Mouse (Mus musculus): ENCODE results near the gene Apoo.
"Not testable (repeated sequence)": the region's sequence is repeated elsewhere in the genome, so short reads cannot be mapped to it uniquely, and the experiment has no call there.

The Apoo gene

GRCm38 (mm10) chrX:94366670-94367241 lies at the start of gene Apoo, which contains the start of gene Fam90a1b:
Gene Apoo (plus strand): TSS chrX:94367117.
Gene Fam90a1b (minus strand): TSS chrX:94366777.
- H3K4me3 ChIP-seq (replicated peaks; ENCODE audit: low read length): peak within 1 kb of the TSS; percentile 92
- H3K4me1 ChIP-seq (replicated peaks; ENCODE audit: low read depth, low read length): 0 out of 2 replicates have a peak, but pooled peaks cover 7% of the 10 kb centered on the region
- no peaks in the 10 kb centered on the region for H3K36me3 ChIP-seq (ENCODE audit: insufficient read depth, low read length)
- TF ChIP-seq CTCF (conservative IDR thresholded peaks at IDR 0.05; ENCODE audit: low read length) (peak; percentile 25), NANOG (IDR thresholded peaks at IDR 0.05; ENCODE audit: borderline replicate concordance, low read length) (no peak)
- no peaks in the 10 kb centered on the region for H3K9me3 ChIP-seq (ENCODE audit: low read length)
- H3K27me3 ChIP-seq (ENCODE audit: insufficient read depth, low read length): peaks cover 21% of the 10 kb centered on the region

GRCm38 (mm10) chrX:94321036-94321902 lies 45.6 kb upstream of the Apoo start:
- Histone ChIP-seq H3K27me3 (ENCODE audit: insufficient read depth, low read length) (no peaks in the 10 kb centered on the region), H3K9me3 (ENCODE audit: low read length) (no peaks in the 10 kb centered on the region), H3K4me3 (replicated peaks; ENCODE audit: low read length) (no peak overlapping the region), H3K4me1 (replicated peaks; ENCODE audit: low read depth, low read length) (no peaks in the 10 kb centered on the region), H3K36me3 (ENCODE audit: insufficient read depth, low read length) (no peaks in the 10 kb centered on the region)
- no peak for TF ChIP-seq CTCF (conservative IDR thresholded peaks at IDR 0.05; ENCODE audit: low read length)
- TF ChIP-seq POU5F1 (IDR thresholded peaks at IDR 0.05; ENCODE audit: borderline replicate concordance, low read length): no peak
- TF ChIP-seq NANOG (IDR thresholded peaks at IDR 0.05; ENCODE audit: borderline replicate concordance, low read length): no peak

GRCm38 (mm10) chrX:94343638-94344037 lies 23.3 kb upstream of the Apoo start:
- not testable (repeated sequence) for H3K4me1 ChIP-seq (replicated peaks; ENCODE audit: low read depth, low read length); H3K4me3 ChIP-seq (replicated peaks; ENCODE audit: low read length); H3K27me3 ChIP-seq (ENCODE audit: insufficient read depth, low read length); H3K36me3 ChIP-seq (ENCODE audit: insufficient read depth, low read length); H3K9me3 ChIP-seq (ENCODE audit: low read length)

GRCm38 (mm10) chrX:94365381-94365925 lies 1.5 kb upstream of the Apoo start:
- TF ChIP-seq CTCF (conservative IDR thresholded peaks at IDR 0.05; ENCODE audit: low read length) (no peak), NANOG (IDR thresholded peaks at IDR 0.05; ENCODE audit: borderline replicate concordance, low read length) (no peak), POU5F1 (IDR thresholded peaks at IDR 0.05; ENCODE audit: borderline replicate concordance, low read length) (no peak)
- Histone ChIP-seq H3K4me3 (replicated peaks; ENCODE audit: low read length) (no peak overlapping the region), H3K36me3 (ENCODE audit: insufficient read depth, low read length) (no peaks in the 10 kb centered on the region), H3K27me3 (ENCODE audit: insufficient read depth, low read length) (peaks cover 21% of the 10 kb centered on the region), H3K4me1 (replicated peaks; ENCODE audit: low read depth, low read length) (0 out of 2 replicates have a peak, but pooled peaks cover 7% of the 10 kb centered on the region), H3K9me3 (ENCODE audit: low read length) (no peaks in the 10 kb centered on the region)

GRCm38 (mm10) chrX:94366029-94366428 lies 888 bp upstream of the Apoo start:
- Histone ChIP-seq H3K36me3 (ENCODE audit: insufficient read depth, low read length) (no peaks in the 10 kb centered on the region), H3K9me3 (ENCODE audit: low read length) (no peaks in the 10 kb centered on the region), H3K27me3 (ENCODE audit: insufficient read depth, low read length) (peaks cover 21% of the 10 kb centered on the region), H3K4me3 (replicated peaks; ENCODE audit: low read length) (peak overlapping the region; percentile 39), H3K4me1 (replicated peaks; ENCODE audit: low read depth, low read length) (0 out of 2 replicates have a peak, but pooled peaks cover 7% of the 10 kb centered on the region)
- TF ChIP-seq NANOG (IDR thresholded peaks at IDR 0.05; ENCODE audit: borderline replicate concordance, low read length) (no peak), CTCF (conservative IDR thresholded peaks at IDR 0.05; ENCODE audit: low read length) (no peak), POU5F1 (IDR thresholded peaks at IDR 0.05; ENCODE audit: borderline replicate concordance, low read length) (no peak)

GRCm38 (mm10) chrX:94367248-94367647 lies 331 bp downstream of the Apoo start:
- no peaks in the 10 kb centered on the region for H3K9me3 ChIP-seq (ENCODE audit: low read length)
- H3K27me3 ChIP-seq (ENCODE audit: insufficient read depth, low read length): peaks cover 21% of the 10 kb centered on the region
- TF ChIP-seq CTCF (conservative IDR thresholded peaks at IDR 0.05; ENCODE audit: low read length): no peak
- TF ChIP-seq POU5F1 (IDR thresholded peaks at IDR 0.05; ENCODE audit: borderline replicate concordance, low read length): no peak
- TF ChIP-seq NANOG (IDR thresholded peaks at IDR 0.05; ENCODE audit: borderline replicate concordance, low read length): no peak
- H3K4me3 ChIP-seq (replicated peaks; ENCODE audit: low read length): peak overlapping the region; percentile 92
- H3K4me1 ChIP-seq (replicated peaks; ENCODE audit: low read depth, low read length): 0 out of 2 replicates have a peak, but pooled peaks cover 7% of the 10 kb centered on the region
- H3K36me3 ChIP-seq (ENCODE audit: insufficient read depth, low read length): no peaks in the 10 kb centered on the region

- TF ChIP-seq NANOG (IDR thresholded peaks at IDR 0.05; ENCODE audit: borderline replicate concordance, low read length) (no peak), POU5F1 (IDR thresholded peaks at IDR 0.05; ENCODE audit: borderline replicate concordance, low read length) (no peak), CTCF (conservative IDR thresholded peaks at IDR 0.05; ENCODE audit: low read length) (no peak)
- no peaks in the 10 kb centered on the region for H3K27me3 ChIP-seq (ENCODE audit: insufficient read depth, low read length)
Observed at GRCm38 (mm10) chrX:94378734-94379133, 11.8 kb downstream of the Apoo start.

GRCm38 (mm10) chrX:94408975-94409374 lies 42.1 kb downstream of the Apoo start:
- no peaks in the 10 kb centered on the region for H3K36me3 ChIP-seq (ENCODE audit: insufficient read depth, low read length)
- no peaks in the 10 kb centered on the region for H3K4me1 ChIP-seq (replicated peaks; ENCODE audit: low read depth, low read length)
- TF ChIP-seq NANOG (IDR thresholded peaks at IDR 0.05; ENCODE audit: borderline replicate concordance, low read length) (no peak), CTCF (conservative IDR thresholded peaks at IDR 0.05; ENCODE audit: low read length) (no peak), POU5F1 (IDR thresholded peaks at IDR 0.05; ENCODE audit: borderline replicate concordance, low read length) (no peak)
- no peaks in the 10 kb centered on the region for H3K9me3 ChIP-seq (ENCODE audit: low read length)
- H3K27me3 ChIP-seq (ENCODE audit: insufficient read depth, low read length): no peaks in the 10 kb centered on the region
- no peak overlapping the region for H3K4me3 ChIP-seq (replicated peaks; ENCODE audit: low read length)

More at GRCm38 (mm10) chrX:94378734-94379133, 11.8 kb downstream of the Apoo start:
- Histone ChIP-seq H3K36me3 (ENCODE audit: insufficient read depth, low read length) (peaks cover 21% of the 10 kb centered on the region), H3K4me1 (replicated peaks; ENCODE audit: low read depth, low read length) (no peaks in the 10 kb centered on the region), H3K4me3 (replicated peaks; ENCODE audit: low read length) (no peak overlapping the region), H3K9me3 (ENCODE audit: low read length) (no peaks in the 10 kb centered on the region)
